Mouse (Mus musculus) MEL (cell line): ENCODE measurements at regions not wholly inside any gene's neighbourhood (a gene's known extent, or its start where the extent isn't known, plus 50 kb on each side); places are given as distances from the start of the nearest gene placed in this dataset.

ENCODE experiments used
- DNase-seq: peaks from one replicate; pipeline ENCODE4 v3.0.0; 2011; ENCODE audit warnings: low read depth, low spot score
- H3K27ac ChIP-seq: 2 replicates; pipeline ENCODE4 v1.5.1; 2012; ENCODE audit warnings: low read depth, mild to moderate bottlenecking, control low read depth, low read length, moderate library complexity; ENCODE audit not compliant: control insufficient read depth
- H3K27me3 ChIP-seq, 2 experiments: fragments of 150-350 bp in 1 of 2; sonication (generic) in 1 of 2; 2 replicates each; pipeline ENCODE4 v1.6.1; 2012; ENCODE audit warnings: low read length in 2 of 2, mild to moderate bottlenecking in 2 of 2, improper control_type of control experiment in 1 of 2, moderate library complexity in 1 of 2; ENCODE audit not compliant: insufficient read depth in 2 of 2, control insufficient read depth in 1 of 2
- H3K36me3 ChIP-seq, 2 experiments: 2 replicates each; pipeline ENCODE4 v1.6.1; 2012 to 2014; ENCODE audit warnings: low read length in 2 of 2, improper control_type of control experiment in 1 of 2, inconsistent platforms in 1 of 2, mild to moderate bottlenecking in 1 of 2; ENCODE audit not compliant: insufficient read depth in 2 of 2, control insufficient read depth in 1 of 2
- H3K4me1 ChIP-seq, 2 experiments: fragments of 150-350 bp in 1 of 2; sonication (generic) in 1 of 2; 2 replicates each; pipeline ENCODE4 v1.6.1; 2012; ENCODE audit warnings: low read length in 2 of 2, improper control_type of control experiment in 1 of 2, mild to moderate bottlenecking in 1 of 2; ENCODE audit not compliant: insufficient read depth in 2 of 2, control insufficient read depth in 1 of 2
- H3K4me3 ChIP-seq, 2 experiments: fragments of 150-350 bp in 1 of 2; sonication (generic) in 1 of 2; 2 replicates each; pipeline ENCODE4 v1.5.1; 2012; ENCODE audit warnings: low read depth in 2 of 2, low read length in 2 of 2, mild to moderate bottlenecking in 2 of 2, moderate library complexity in 2 of 2, control low read depth in 1 of 2, improper control_type of control experiment in 1 of 2; ENCODE audit not compliant: control insufficient read depth in 1 of 2, insufficient read depth in 1 of 2
- H3K79me2 ChIP-seq: 2 replicates; pipeline ENCODE4 v1.6.1; 2012; ENCODE audit warnings: mild to moderate bottlenecking, low read length, moderate library complexity; ENCODE audit not compliant: control insufficient read depth, poor library complexity, insufficient read depth
- H3K9ac ChIP-seq: 2 replicates; pipeline ENCODE4 v1.6.1; 2012; ENCODE audit warnings: low read depth, mild to moderate bottlenecking, control low read depth, low read length, moderate library complexity; ENCODE audit not compliant: control insufficient read depth, poor library complexity, severe bottlenecking
- H3K9me3 ChIP-seq: fragments of 150-350 bp; sonication (generic); replicated peaks from 2 replicates; pipeline ENCODE4 v1.6.1; 2012; ENCODE audit warnings: mild to moderate bottlenecking, low read length, improper control_type of control experiment, moderate library complexity; ENCODE audit not compliant: insufficient read depth
- BHLHE40 ChIP-seq: IDR thresholded peaks from 2 replicates; pipeline ENCODE4 v1.6.1; 2012; ENCODE audit warnings: low read depth, mild to moderate bottlenecking, inconsistent platforms, low read length, improper control_type of control experiment, borderline replicate concordance
- CHD1 ChIP-seq: IDR thresholded peaks from 2 replicates; pipeline ENCODE4 v1.6.1; 2012; ENCODE audit warnings: low read depth, mild to moderate bottlenecking, inconsistent platforms, low read length, improper control_type of control experiment
- E2F4 ChIP-seq: IDR thresholded peaks from 2 replicates; pipeline ENCODE4 v1.6.1; 2011; ENCODE audit warnings: low read depth, low read length, improper control_type of control experiment, borderline replicate concordance
- EP300 ChIP-seq, 2 experiments: IDR thresholded peaks; 2 replicates each; pipeline ENCODE4 v1.6.1; 2011; ENCODE audit warnings: improper control_type of control experiment in 2 of 2, low read length in 2 of 2, low read depth in 1 of 2, mild to moderate bottlenecking in 1 of 2
- ETS1 ChIP-seq: IDR thresholded peaks from 2 replicates; pipeline ENCODE4 v1.6.1; 2012; ENCODE audit warnings: low read depth, mild to moderate bottlenecking, inconsistent platforms, low read length, improper control_type of control experiment, moderate library complexity
- GATA1 ChIP-seq: IDR thresholded peaks from 2 replicates; pipeline ENCODE4 v1.6.1; 2011; ENCODE audit warnings: low read depth, low read length, improper control_type of control experiment
- KAT2A ChIP-seq: conservative IDR thresholded peaks from 2 replicates; pipeline ENCODE4 v1.6.1; 2012; ENCODE audit warnings: low read depth, low read length, improper control_type of control experiment, inconsistent platforms
- MAFK ChIP-seq: IDR thresholded peaks from 2 replicates; pipeline ENCODE4 v1.6.1; 2011; ENCODE audit warnings: low read depth, mild to moderate bottlenecking, low read length, improper control_type of control experiment, borderline replicate concordance
- MAX ChIP-seq: IDR thresholded peaks from 2 replicates; pipeline ENCODE4 v1.6.1; 2011; ENCODE audit warnings: low read length, improper control_type of control experiment
- MAZ ChIP-seq: IDR thresholded peaks from 2 replicates; pipeline ENCODE4 v1.6.1; 2012; ENCODE audit warnings: low read depth, mild to moderate bottlenecking, inconsistent platforms, low read length, improper control_type of control experiment
- MEF2A ChIP-seq: IDR thresholded peaks from 2 replicates; pipeline ENCODE4 v1.6.1; 2014; ENCODE audit warnings: low read depth, mild to moderate bottlenecking, inconsistent platforms, low read length, improper control_type of control experiment; ENCODE audit not compliant: poor library complexity, insufficient replicate concordance, severe bottlenecking; ENCODE audit errors: extremely low read depth
- MXI1 ChIP-seq: IDR thresholded peaks from 2 replicates; pipeline ENCODE4 v1.6.1; 2011; ENCODE audit warnings: mild to moderate bottlenecking, low read depth, low read length, improper control_type of control experiment
- MYB ChIP-seq: IDR thresholded peaks from 2 replicates; pipeline ENCODE4 v1.6.1; 2011; ENCODE audit warnings: mild to moderate bottlenecking, low read depth, low read length, improper control_type of control experiment
- MYC ChIP-seq: IDR thresholded peaks from 2 replicates; pipeline ENCODE4 v1.6.1; 2011; ENCODE audit warnings: low read depth, mild to moderate bottlenecking, low read length, improper control_type of control experiment, moderate library complexity
- NELFE ChIP-seq: IDR thresholded peaks from 2 replicates; pipeline ENCODE4 v1.6.1; 2011; ENCODE audit warnings: low read depth, low read length, improper control_type of control experiment
- NRF1 ChIP-seq: IDR thresholded peaks from 2 replicates; pipeline ENCODE4 v1.6.1; 2014; ENCODE audit warnings: low read depth, mild to moderate bottlenecking, inconsistent platforms, low read length, improper control_type of control experiment, moderate library complexity; ENCODE audit not compliant: poor library complexity, insufficient read depth, severe bottlenecking
- POLR2AphosphoS5 ChIP-seq: IDR thresholded peaks from 2 replicates; pipeline ENCODE4 v1.6.1; 2012; ENCODE audit warnings: low read depth, borderline replicate concordance, mild to moderate bottlenecking, inconsistent platforms, low read length, moderate library complexity, mixed read lengths
- RCOR1 ChIP-seq: IDR thresholded peaks from 2 replicates; pipeline ENCODE4 v1.6.1; 2012; ENCODE audit warnings: low read depth, mild to moderate bottlenecking, inconsistent platforms, low read length, improper control_type of control experiment
- SIN3A ChIP-seq: IDR thresholded peaks from 2 replicates; pipeline ENCODE4 v1.6.1; 2012; ENCODE audit warnings: low read length, improper control_type of control experiment, inconsistent platforms
- SMC3 ChIP-seq: IDR thresholded peaks from 2 replicates; pipeline ENCODE4 v1.6.1; 2011; ENCODE audit warnings: low read depth, low read length, improper control_type of control experiment
- TBP ChIP-seq: IDR thresholded peaks from 2 replicates; pipeline ENCODE4 v1.8.0; 2011; ENCODE audit warnings: low read depth, low read length, improper control_type of control experiment
- TCF12 ChIP-seq: IDR thresholded peaks from 2 replicates; pipeline ENCODE4 v1.6.1; 2014; ENCODE audit warnings: low read depth, mild to moderate bottlenecking, inconsistent platforms, low read length, improper control_type of control experiment, moderate library complexity
- UBTF ChIP-seq: IDR thresholded peaks from 2 replicates; pipeline ENCODE4 v1.6.1; 2012; ENCODE audit warnings: low read depth, mild to moderate bottlenecking, inconsistent platforms, low read length, improper control_type of control experiment, moderate library complexity, borderline replicate concordance; ENCODE audit not compliant: insufficient read depth
- USF1 ChIP-seq: IDR thresholded peaks from 2 replicates; pipeline ENCODE4 v1.6.1; 2014; ENCODE audit warnings: low read depth, mild to moderate bottlenecking, inconsistent platforms, low read length, improper control_type of control experiment, moderate library complexity
- USF2 ChIP-seq, 2 experiments: IDR thresholded peaks; 2 replicates each; pipeline ENCODE4 v1.6.1; 2011 to 2012; ENCODE audit warnings: improper control_type of control experiment in 2 of 2, low read length in 2 of 2, borderline replicate concordance in 1 of 2, inconsistent platforms in 1 of 2, low read depth in 1 of 2, mild to moderate bottlenecking in 1 of 2; ENCODE audit not compliant: insufficient read depth in 1 of 2
- ZNF384 ChIP-seq: IDR thresholded peaks from 2 replicates; pipeline ENCODE4 v1.6.1; 2012; ENCODE audit warnings: low read depth, mild to moderate bottlenecking, inconsistent platforms, low read length, improper control_type of control experiment

DNA sequence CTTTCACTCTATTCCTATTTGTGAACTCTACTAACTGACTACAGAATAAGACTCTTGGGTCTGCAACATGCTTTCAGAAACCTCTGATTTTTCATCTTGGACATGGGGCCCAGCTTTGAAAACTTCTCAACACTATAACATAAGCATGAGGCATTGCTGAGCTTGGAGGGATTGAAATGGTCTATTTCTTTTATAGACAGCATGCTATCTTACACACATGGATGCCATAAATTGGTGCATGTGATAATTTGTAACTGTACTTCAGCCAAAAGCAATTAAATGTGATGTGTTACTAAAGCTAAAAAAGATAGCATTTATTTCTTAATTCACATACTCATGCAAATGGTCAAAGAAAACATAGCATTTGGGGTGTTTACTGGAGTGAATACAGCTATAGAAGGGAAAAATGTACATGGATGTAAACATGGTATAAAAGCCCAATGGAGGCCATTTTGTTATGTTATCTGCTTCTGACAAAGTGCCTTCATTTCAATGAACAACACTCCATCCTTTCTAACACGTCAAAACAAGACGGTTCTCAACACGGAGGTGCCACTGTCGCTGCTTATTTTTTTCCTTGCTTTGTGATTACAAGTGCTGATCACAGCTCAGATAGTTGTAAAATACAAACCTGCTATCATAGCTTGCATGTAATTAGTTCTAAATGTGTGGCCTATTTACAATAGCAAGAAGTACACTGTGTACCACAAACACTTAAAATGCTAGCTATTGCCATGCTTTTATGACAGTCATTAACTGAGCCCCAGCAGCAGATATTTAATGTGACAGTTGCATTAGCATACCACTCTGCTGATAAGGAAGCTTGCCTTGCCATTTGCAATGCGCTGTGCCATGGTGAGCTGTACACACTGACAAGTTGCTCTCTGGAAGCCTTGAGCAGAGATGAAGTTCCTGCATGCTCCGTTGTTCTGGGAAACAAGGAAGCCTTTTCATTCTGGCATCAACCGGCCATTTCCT lies 267.9 kb upstream of the Veph1 start:
- H3K27ac ChIP-seq, result peak overlapping the region; percentile 67
- peaks cover 11 to 12% of the 10 kb centered on the region in 2 experiments for H3K4me1 ChIP-seq
- TF ChIP-seq SIN3A (peak; percentile 59), ZNF384 (0 out of 2 replicates have a peak, but pooled peaks have one; percentile 9), RCOR1 (0 out of 2 replicates have a peak, but pooled peaks have one; percentile 10), TCF12 (peak; percentile 6; the same call in 1 of the 2 replicates), EP300 (IDR thresholded peaks at IDR 0.05; ENCODE audit: low read depth in 1 of 2, low read length in 2 of 2) (peak; percentile 45 to 70), GATA1 (peak; percentile 73), MAX (peak; percentile 24), ETS1 (peak; percentile 64; the same call in 1 of the 2 replicates), MXI1 (peak; percentile 74), MAZ (no peak), MYC (peak; percentile 60; the same call in 1 of the 2 replicates), E2F4 (no peak), UBTF (no peak), USF1 (no peak), NRF1 (0 out of 2 replicates have a peak, but pooled peaks have one; percentile 6), NELFE (no peak), MEF2A (no peak)
- H3K4me3 ChIP-seq, result peak overlapping the region in 1 of 2 experiments; percentile 16; a peak in 1 of 4 replicates
- no peaks in the 10 kb centered on the region for H3K9me3 ChIP-seq
- DNase-seq, result peak; percentile 72
- H3K36me3 ChIP-seq, result peaks cover 0 to 17% of the 10 kb centered on the region in 2 experiments; a peak in 2 of 4 replicates
- H3K79me2 ChIP-seq, result no peaks in the 10 kb centered on the region
- H3K9ac ChIP-seq, result no peak overlapping the region
- no peaks in the 10 kb centered on the region for H3K27me3 ChIP-seq

GRCm38 (mm10) chr3:66563329-66563728 lies 266.7 kb upstream of the Veph1 start:
- peak overlapping the region; percentile 85 for H3K27ac ChIP-seq
- no peaks in the 10 kb centered on the region for H3K27me3 ChIP-seq
- peak overlapping the region in 1 of 2 experiments; percentile 29; a peak in 1 of 4 replicates for H3K4me3 ChIP-seq
- peak overlapping the region; percentile 49; the same call in 1 of the 2 replicates for H3K9ac ChIP-seq
- no peaks in the 10 kb centered on the region for H3K9me3 ChIP-seq
- H3K36me3 ChIP-seq, result peaks cover 0 to 17% of the 10 kb centered on the region in 2 experiments; a peak in 2 of 4 replicates
- H3K4me1 ChIP-seq, result peaks cover 11 to 12% of the 10 kb centered on the region in 2 experiments
- no peaks in the 10 kb centered on the region for H3K79me2 ChIP-seq
- peak; percentile 96 for DNase-seq
- TF ChIP-seq MAFK (no peak), KAT2A (no peak), USF1 (no peak), GATA1 (peak; percentile 84), TBP (peak; percentile 53; the same call in 1 of the 2 replicates), BHLHE40 (peak; percentile 74; the same call in 1 of the 2 replicates), NELFE (no peak), USF2 (IDR thresholded peaks at IDR 0.05; ENCODE audit: borderline replicate concordance in 1 of 2, insufficient read depth in 1 of 2, low read depth in 1 of 2, low read length in 2 of 2) (no peak), CHD1 (no peak), MAX (no peak), SMC3 (peak; percentile 94), UBTF (no peak), RCOR1 (peak; percentile 83), MYB (no peak), ETS1 (peak; percentile 74), POLR2AphosphoS5 (no peak)
